Mouse (Mus musculus) midbrain, embryonic 14.5 days (tissue): ENCODE results near the gene Cnn1. TPM values are rescaled to one million over a fixed set of nuclear protein-coding genes. Genes with fewer than 3 reads are reported as not detected.
"Not testable (repeated sequence)": the region's sequence is repeated elsewhere in the genome, so short reads cannot be mapped to it uniquely, and the experiment has no call there.

Source experiments
- ATAC-seq: fragments of 200-750 bp; cut with Nextera tagmentation; 2 replicates; pipeline ENCODE4 v1.8.0; 2017; ENCODE audit warnings: moderate number of reproducible peaks, moderate library complexity; ENCODE audit not compliant: low FRiP score, low TSS enrichment
- DNase-seq: peaks from one replicate; pipeline ENCODE4 v3.0.0-alpha.2; 2015
- H3K27ac ChIP-seq: fragments of 300-500 bp; sonication (generic); replicated peaks from 2 replicates; pipeline ENCODE4 v1.5.1; 2014; ENCODE audit warnings: mild to moderate bottlenecking, low read depth, low read length, moderate library complexity
- H3K27me3 ChIP-seq: fragments of 300-500 bp; sonication (generic); 2 replicates; pipeline ENCODE4 v1.6.1; 2014; ENCODE audit warnings: low read length, control low read depth, mixed read lengths; ENCODE audit not compliant: control insufficient read depth, insufficient read depth
- H3K36me3 ChIP-seq: fragments of 300-500 bp; sonication (generic); 2 replicates; pipeline ENCODE4 v1.6.1; 2014; ENCODE audit warnings: low read length, control low read depth; ENCODE audit not compliant: control insufficient read depth, insufficient read depth
- H3K4me1 ChIP-seq: fragments of 300-500 bp; sonication (generic); 2 replicates; pipeline ENCODE4 v1.6.1; 2014; ENCODE audit warnings: mild to moderate bottlenecking, antibody characterized with exemption, low read length, control low read depth; ENCODE audit not compliant: control insufficient read depth, insufficient read depth
- H3K4me2 ChIP-seq: fragments of 300-500 bp; sonication (generic); 2 replicates; pipeline ENCODE4 v1.6.1; 2014; ENCODE audit warnings: mild to moderate bottlenecking, low read length, moderate library complexity
- H3K4me3 ChIP-seq: fragments of 300-500 bp; sonication (generic); replicated peaks from 2 replicates; pipeline ENCODE4 v1.5.1; 2014; ENCODE audit warnings: low read depth, low read length
- H3K9ac ChIP-seq: fragments of 300-500 bp; sonication (generic); replicated peaks from 2 replicates; pipeline ENCODE4 v1.6.1; 2014; ENCODE audit warnings: mild to moderate bottlenecking, low read length, moderate library complexity
- H3K9me3 ChIP-seq: fragments of 300-500 bp; sonication (generic); 2 replicates; pipeline ENCODE4 v1.6.1; 2016; ENCODE audit warnings: low read length, control low read depth, mixed read lengths; ENCODE audit not compliant: control insufficient read depth
- WGBS: fragments of 180-500 bp; shearing (Covaris S2); extraction: QIAGEN DNeasy Blood & Tissue Kit; methylation state at CpG from one replicate; pipeline ENCODE4 v1.1.7; 2014; 5-methylcytosine and 5-hydroxymethylcytosine counted together
- polyA plus RNA-seq: library from polyadenylated mRNA; unstranded; fragments of >200 nt; fragmentation: Nextera tagmentation; extraction: Ambion mirVana; gene quantifications from 2 replicates; pipeline ENCODE4 v1.2.1, GENCODE M21; 2014

Gene Cnn1
- polyA plus RNA-seq, 1 experiment from 2014 or later, result 0.58 TPM

DNA sequence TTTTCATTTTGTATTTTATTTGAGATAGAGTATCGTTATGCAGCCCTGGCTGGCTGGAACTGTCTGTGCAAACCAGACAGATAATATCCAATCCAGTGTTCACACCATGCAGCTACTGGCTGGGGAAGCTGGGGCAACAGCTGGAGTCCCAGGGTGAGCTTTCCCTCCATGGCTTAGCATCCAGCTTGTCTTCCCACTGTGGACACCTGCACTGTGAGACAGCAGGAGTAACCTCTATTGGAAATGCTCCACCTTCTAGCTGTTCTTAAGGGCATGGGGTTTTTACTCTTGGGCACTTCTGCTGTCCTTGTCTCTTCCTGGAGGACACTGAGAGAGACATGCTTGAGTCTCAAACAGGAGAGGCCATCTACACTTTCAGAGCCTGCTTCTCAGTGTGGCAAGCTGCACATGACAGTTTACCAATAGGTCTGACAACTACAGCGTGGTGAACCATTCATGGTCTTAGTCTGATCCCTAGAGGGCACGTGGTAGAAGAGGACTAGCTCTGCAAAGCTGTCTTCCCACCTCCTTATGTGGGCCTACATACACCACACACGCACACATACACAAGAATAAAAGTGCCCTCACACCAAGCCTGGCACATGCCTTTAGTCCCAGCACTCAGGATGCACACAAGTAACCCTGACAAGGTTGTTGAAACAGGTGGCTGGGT, 29.0 kb upstream of the Cnn1 start:
- ATAC-seq, result peak; percentile 3
- H3K4me2 ChIP-seq, result peak overlapping the region; percentile 62
- no peak overlapping the region for H3K27ac ChIP-seq
- 63% methylated on average over 4 of the region's 4 CpGs for WGBS
- H3K36me3 ChIP-seq, result peaks cover 47% of the 10 kb centered on the region
- H3K27me3 ChIP-seq, result no peaks in the 10 kb centered on the region
- no peaks in the 10 kb centered on the region for H3K9me3 ChIP-seq
- H3K4me3 ChIP-seq, result peak overlapping the region; percentile 80
- H3K4me1 ChIP-seq, result 0 out of 2 replicates have a peak, but pooled peaks cover 9% of the 10 kb centered on the region
- H3K9ac ChIP-seq, result peak overlapping the region; percentile 90; the same call in 1 of the 2 replicates
- no peak for DNase-seq

DNA sequence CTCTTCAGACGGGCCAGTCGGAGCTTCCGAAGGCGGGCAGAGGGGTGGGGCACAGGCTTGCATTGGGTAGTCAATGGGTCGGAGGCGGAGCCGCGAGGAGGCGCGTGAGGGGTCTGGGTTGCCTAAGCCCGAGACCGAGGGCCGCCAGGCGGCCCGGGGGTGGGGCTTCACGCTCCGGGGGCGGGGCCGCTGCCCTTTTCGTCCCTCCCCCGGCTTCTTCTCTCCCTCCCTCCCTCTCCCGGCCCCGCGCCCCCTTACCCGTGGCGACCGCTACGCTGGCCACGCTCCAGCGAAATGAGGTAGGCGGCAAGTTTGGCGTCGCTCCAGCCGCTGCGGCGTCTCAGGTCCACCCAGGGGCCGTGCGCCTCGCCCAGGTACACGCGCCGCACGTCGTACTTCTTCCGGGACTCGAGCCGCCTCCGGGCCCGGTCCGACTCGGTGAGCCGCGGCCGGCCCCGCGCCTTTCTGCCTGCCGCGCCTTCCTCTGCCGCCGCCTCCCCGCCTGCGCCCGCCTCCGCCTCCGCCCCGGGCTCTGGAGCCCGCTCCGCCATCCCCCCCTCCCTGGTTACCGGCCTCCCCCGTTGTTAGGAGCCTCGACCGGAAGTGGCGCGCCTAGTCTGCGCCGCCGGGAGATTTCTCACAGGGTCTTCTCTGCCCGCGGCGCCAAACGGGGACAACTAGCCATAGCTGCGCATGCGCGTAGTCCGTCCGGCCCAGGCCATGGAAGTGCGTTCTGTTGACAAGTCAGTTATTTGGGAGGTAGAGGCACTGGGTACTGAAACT, 28.0 kb upstream of the Cnn1 start, which contains the start of the genes Gm49318 and Zfp653:
Gene Gm49318, minus strand, starts transcription at position 469 of the 783 bp plus-strand sequence.
Gene Zfp653, minus strand, starts transcription at position 586 of the 783 bp plus-strand sequence.
- Histone ChIP-seq H3K36me3 (peaks cover 38% of the 10 kb centered on the region), H3K27ac (peak within 1 kb of the TSS; percentile 98), H3K9ac (peak within 1 kb of the TSS; percentile 90), H3K4me1 (0 out of 2 replicates have a peak, but pooled peaks cover 9% of the 10 kb centered on the region), H3K9me3 (no peaks in the 10 kb centered on the region), H3K4me2 (peak within 1 kb of the TSS; percentile 62), H3K4me3 (peak within 1 kb of the TSS; percentile 80), H3K27me3 (no peaks in the 10 kb centered on the region)
- under 1% methylated on average over 76 of the region's 87 CpGs for WGBS
- peak; percentile 99 for DNase-seq
- ATAC-seq, result peak; percentile 96

DNA sequence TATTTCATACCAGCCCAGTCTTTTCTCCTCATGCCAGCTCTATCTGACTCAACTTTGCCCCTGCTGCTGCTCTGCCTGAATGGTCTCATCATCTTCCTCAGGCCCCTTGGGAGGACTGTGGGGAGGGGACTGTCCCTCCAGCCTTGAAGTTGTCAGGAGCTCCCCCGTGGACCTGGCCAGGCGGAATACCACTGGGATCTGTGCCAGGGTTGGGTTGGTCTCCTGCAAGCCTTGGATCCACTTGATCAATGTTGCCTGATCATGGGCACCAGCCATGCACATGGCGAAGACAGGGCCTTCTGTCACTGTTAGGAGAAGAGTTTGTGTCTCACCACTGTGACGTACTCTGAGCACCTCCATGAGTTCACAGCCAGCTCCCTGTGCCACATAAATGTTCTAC, 26.7 kb upstream of the Cnn1 start:
- DNase-seq (no peak), ATAC-seq (no peak)
- 93% methylated on average over 4 of the region's 4 CpGs for WGBS
- Histone ChIP-seq H3K9me3 (no peaks in the 10 kb centered on the region), H3K36me3 (peaks cover 33% of the 10 kb centered on the region), H3K4me2 (no peak overlapping the region), H3K4me3 (no peak overlapping the region), H3K4me1 (0 out of 2 replicates have a peak, but pooled peaks cover 9% of the 10 kb centered on the region), H3K27me3 (no peaks in the 10 kb centered on the region), H3K9ac (no peak overlapping the region), H3K27ac (no peak overlapping the region)

DNA sequence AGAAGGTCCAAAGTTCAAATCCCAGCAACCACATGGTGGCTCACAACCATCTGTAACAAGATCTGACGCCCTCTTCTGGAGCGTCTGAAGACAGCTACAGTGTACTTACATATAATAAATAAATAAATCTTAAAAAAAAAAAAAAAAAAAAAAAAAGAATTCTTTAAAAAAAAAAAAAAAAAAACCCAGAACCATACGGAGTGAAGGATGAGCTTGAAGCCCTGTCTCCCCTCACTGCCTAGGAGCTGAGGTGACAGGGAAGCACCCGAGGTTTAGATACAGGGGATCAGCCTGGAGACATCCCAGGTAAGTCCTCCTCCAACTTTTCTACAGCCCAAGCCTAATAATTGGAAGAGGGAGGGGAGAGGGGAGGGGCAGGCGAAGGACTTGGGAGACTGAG, 23.2 kb upstream of the Cnn1 start:
- H3K4me1 ChIP-seq, H3K4me3 ChIP-seq, ATAC-seq, H3K27me3 ChIP-seq, DNase-seq, H3K9ac ChIP-seq, H3K4me2 ChIP-seq, H3K9me3 ChIP-seq, H3K27ac ChIP-seq: not testable (repeated sequence)
- 79% methylated on average over 5 of the region's 5 CpGs for WGBS
- peaks cover 43% of the 10 kb centered on the region for H3K36me3 ChIP-seq

DNA sequence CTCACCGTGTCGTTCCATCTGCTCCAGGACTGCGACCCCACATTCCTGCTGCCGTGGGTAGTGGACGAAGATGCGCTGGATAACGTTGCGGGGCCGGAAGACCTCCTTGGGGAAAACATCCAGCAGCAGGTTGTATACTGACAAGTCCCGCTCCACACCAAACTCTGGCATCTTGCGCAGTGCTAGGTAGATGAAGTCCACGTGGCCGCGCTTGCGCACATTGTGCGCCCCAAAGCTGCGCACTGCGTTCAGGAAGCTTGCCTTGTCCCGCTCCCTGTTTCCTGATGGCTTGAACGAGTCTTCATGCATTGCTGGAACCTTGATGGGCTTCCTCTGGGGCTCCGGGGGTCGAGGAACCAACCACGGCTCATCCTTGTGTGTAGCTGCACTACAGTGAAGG, 22.8 kb upstream of the Cnn1 start:
- no peaks in the 10 kb centered on the region for H3K9me3 ChIP-seq
- 94% methylated on average over 23 of the region's 23 CpGs for WGBS
- no peak overlapping the region for H3K27ac ChIP-seq
- no peak overlapping the region for H3K4me2 ChIP-seq
- no peak for DNase-seq
- no peak overlapping the region for H3K9ac ChIP-seq
- H3K27me3 ChIP-seq, result no peaks in the 10 kb centered on the region
- H3K36me3 ChIP-seq, result peaks cover 43% of the 10 kb centered on the region
- no peak overlapping the region for H3K4me3 ChIP-seq
- ATAC-seq, result no peak
- H3K4me1 ChIP-seq, result 0 out of 2 replicates have a peak, but pooled peaks cover 3% of the 10 kb centered on the region

DNA sequence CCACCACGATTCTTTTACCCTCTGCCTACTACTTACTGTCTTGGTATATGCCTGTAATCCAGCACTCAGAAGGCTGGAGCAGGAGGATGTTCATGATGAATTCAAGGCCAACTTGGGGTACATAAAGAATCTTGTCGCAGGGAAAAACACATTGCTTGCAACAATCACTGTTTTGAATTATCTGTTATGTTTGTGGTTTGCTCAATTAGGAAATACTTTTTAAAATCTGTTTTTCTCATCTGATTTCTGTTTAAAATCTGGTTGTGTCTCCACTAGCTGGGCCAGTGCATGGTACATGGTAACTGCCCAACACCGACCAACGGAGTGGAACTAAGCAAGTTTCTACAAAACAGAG, 14.4 kb upstream of the Cnn1 start:
- peak overlapping the region; percentile 83 for H3K9ac ChIP-seq
- no peak for ATAC-seq
- H3K27me3 ChIP-seq, result no peaks in the 10 kb centered on the region
- H3K9me3 ChIP-seq, result no peaks in the 10 kb centered on the region
- peaks cover 13% of the 10 kb centered on the region for H3K36me3 ChIP-seq
- DNase-seq, result no peak
- peak overlapping the region; percentile 75 for H3K4me3 ChIP-seq
- WGBS, result 34% methylated on average over 4 of the region's 4 CpGs
- H3K4me1 ChIP-seq, result peaks cover 8% of the 10 kb centered on the region
- no peak overlapping the region for H3K27ac ChIP-seq
- peak overlapping the region; percentile 81 for H3K4me2 ChIP-seq

DNA sequence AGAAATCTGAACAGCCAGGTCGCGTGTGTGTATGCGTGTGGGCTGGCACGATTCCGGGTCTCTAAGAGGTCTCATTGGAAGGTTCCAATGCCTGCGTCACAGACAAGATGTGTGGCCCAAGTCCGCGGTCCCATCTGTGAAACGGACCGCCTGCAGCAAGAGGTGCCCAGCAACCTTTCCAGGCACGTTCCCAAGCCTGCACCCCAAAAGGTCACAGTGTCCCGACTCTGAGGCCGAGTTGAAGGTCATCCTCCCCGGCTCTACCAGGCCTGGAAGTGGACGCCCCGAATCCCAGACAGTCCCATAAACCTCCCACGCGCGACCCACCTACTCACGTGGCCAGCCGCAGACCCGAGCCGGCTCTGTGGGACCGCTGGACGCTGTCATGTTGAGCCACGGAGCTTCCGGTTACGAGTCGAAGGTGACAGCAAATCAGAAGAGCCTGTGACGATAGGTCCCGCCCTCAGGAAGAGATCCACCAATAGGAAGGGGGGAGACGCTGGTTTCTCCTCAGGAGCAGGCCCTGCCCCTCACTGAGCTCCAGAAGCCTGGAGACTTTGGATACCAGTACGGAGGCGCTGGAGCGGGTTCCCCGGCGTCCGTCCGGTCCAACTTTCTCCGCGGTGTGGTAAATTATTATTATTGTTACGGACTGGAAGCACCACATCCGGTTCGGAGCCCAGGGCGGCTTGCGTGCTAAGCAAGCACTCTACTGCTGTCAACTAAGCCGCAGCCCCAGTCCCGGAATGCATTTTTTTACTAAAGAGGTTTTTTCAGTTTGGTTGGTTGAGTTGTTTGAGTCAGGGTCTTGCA, 13.8 kb upstream of the Cnn1 start, which contains the start of gene Ecsit:
Gene Ecsit, minus strand, starts transcription at position 417 of the 813 bp plus-strand sequence.
- peak; percentile 99 for ATAC-seq
- Histone ChIP-seq H3K4me1 (peaks cover 8% of the 10 kb centered on the region), H3K9ac (peak within 1 kb of the TSS; percentile 83), H3K4me2 (peak within 1 kb of the TSS; percentile 81), H3K27ac (peak within 1 kb of the TSS; percentile 77), H3K9me3 (no peaks in the 10 kb centered on the region), H3K27me3 (no peaks in the 10 kb centered on the region), H3K36me3 (peaks cover 8% of the 10 kb centered on the region; the same call in 1 of the 2 replicates), H3K4me3 (peak within 1 kb of the TSS; percentile 75)
- under 1% methylated on average over 48 of the region's 48 CpGs for WGBS
- peak; percentile 97 for DNase-seq

DNA sequence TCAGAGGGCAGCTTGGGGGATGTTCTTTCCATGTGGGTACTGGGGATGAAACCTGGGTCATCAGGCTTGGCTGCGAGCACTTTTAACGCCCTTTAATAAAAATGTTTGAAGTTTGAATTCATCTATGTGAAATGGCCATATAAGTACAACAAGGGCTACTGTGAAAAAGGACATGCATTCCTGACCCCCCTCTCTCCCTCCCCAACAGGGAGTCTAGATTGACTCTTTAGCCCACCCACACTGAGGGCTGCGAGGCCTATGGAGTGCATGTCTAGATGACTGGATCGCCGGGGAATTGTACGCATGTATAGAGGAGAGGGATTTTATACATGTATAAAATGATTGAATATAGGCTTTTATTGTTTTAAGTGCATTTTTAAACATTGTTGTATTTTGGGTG, 13.0 kb upstream of the Cnn1 start:
- Histone ChIP-seq H3K9ac (peak overlapping the region; percentile 83), H3K4me2 (peak overlapping the region; percentile 81), H3K27me3 (no peaks in the 10 kb centered on the region), H3K9me3 (no peaks in the 10 kb centered on the region), H3K4me1 (peaks cover 8% of the 10 kb centered on the region), H3K4me3 (peak overlapping the region; percentile 75), H3K36me3 (0 out of 2 replicates have a peak, but pooled peaks cover 5% of the 10 kb centered on the region), H3K27ac (0 out of 2 replicates have a peak overlapping the region, but pooled peaks have one; percentile 77)
- 84% methylated on average over 6 of the region's 6 CpGs for WGBS
- ATAC-seq, result no peak
- no peak for DNase-seq
